Mouse (Mus musculus) midbrain, embryonic 15.5 days (tissue): ENCODE results near the gene Nosip. TPM values are rescaled to one million over a fixed set of nuclear protein-coding genes. Genes with fewer than 3 reads are reported as not detected.
"Not testable (repeated sequence)": the region's sequence is repeated elsewhere in the genome, so short reads cannot be mapped to it uniquely, and the experiment has no call there.

Experiments
- ATAC-seq: fragments of 200-750 bp; cut with Nextera tagmentation; replicated peaks from 2 replicates; pipeline ENCODE4 v1.8.0; 2017; ENCODE audit warnings: moderate TSS enrichment
- H3K27ac ChIP-seq: fragments of 300-500 bp; sonication (generic); 2 replicates; pipeline ENCODE4 v1.5.1; 2015; ENCODE audit warnings: mild to moderate bottlenecking, inconsistent platforms
- H3K27me3 ChIP-seq: fragments of 300-500 bp; sonication (generic); replicated peaks from 2 replicates; pipeline ENCODE4 v1.6.1; 2015; ENCODE audit warnings: inconsistent platforms
- H3K36me3 ChIP-seq: fragments of 300-500 bp; sonication (generic); replicated peaks from 2 replicates; pipeline ENCODE4 v1.6.1; 2015; ENCODE audit warnings: inconsistent platforms
- H3K4me1 ChIP-seq: fragments of 300-500 bp; sonication (generic); 2 replicates; pipeline ENCODE4 v1.6.1; 2015; ENCODE audit warnings: inconsistent platforms
- H3K4me2 ChIP-seq: fragments of 300-500 bp; sonication (generic); 2 replicates; pipeline ENCODE4 v1.6.1; 2015; ENCODE audit warnings: inconsistent platforms, mild to moderate bottlenecking, moderate library complexity
- H3K4me3 ChIP-seq: fragments of 300-500 bp; sonication (generic); 2 replicates; pipeline ENCODE4 v1.5.1; 2015; ENCODE audit warnings: mild to moderate bottlenecking, inconsistent platforms
- H3K9ac ChIP-seq: fragments of 300-500 bp; sonication (generic); 2 replicates; pipeline ENCODE4 v1.6.1; 2015; ENCODE audit warnings: mild to moderate bottlenecking, inconsistent platforms
- H3K9me3 ChIP-seq: fragments of 300-500 bp; sonication (generic); 2 replicates; pipeline ENCODE4 v1.6.1; 2016; ENCODE audit warnings: inconsistent platforms
- WGBS: fragments of 180-500 bp; shearing (Covaris S2); methylation state at CpG from one replicate; pipeline ENCODE4 v1.1.7; 2015; ENCODE audit warnings: mixed read lengths; 5-methylcytosine and 5-hydroxymethylcytosine counted together
- polyA plus RNA-seq: library from polyadenylated mRNA; unstranded; fragments of >200 nt; fragmentation: Nextera tagmentation; extraction: Ambion mirVana; gene quantifications from 2 replicates; pipeline ENCODE4 v1.2.1, GENCODE M21; 2015

The Nosip gene
- polyA plus RNA-seq, 1 experiment from 2014 or later = 67.2 TPM

DNA sequence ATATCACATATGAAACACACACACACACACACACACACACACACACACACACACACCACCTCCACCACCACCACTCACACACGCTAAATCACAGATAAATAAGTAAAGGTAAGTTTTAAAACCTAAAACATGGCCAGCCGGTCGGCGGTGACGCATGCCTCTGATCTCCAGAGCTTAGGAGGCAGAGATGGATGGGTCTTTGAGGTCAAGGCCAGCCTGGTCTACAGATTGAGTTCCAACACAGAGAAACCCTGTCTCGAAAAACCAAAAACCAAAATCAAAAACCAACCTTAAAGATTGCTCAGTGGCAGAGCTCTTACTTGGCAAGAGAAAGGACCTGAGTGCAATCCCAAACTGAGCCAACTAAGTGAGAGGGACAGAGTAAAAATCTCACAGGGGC is 37.8 kb downstream of the Nosip start:
- WGBS = 90% methylated on average over 6 of the region's 6 CpGs
- Histone ChIP-seq H3K4me2 (no peak overlapping the region), H3K36me3 (no peaks in the 10 kb centered on the region)

DNA sequence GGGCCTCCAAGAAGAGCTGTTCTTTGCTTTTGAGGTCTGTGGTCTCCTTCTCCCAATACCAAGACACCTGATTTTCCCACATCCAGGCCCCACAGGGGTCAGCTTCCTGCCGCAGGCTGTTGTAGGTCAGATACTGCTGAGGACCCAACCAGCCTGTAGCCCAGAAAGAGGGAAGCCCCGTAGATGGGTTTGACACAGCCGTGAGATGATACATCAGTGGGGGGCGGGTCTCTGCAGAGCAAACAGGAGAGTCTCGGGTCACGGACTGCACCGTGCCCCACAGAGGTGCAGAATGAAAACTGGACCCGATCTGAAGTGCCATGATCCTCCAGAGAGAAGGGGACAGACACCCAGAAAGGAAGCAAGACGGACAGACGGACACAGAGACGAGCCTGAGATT is 40.2 kb downstream of the Nosip start:
- no peaks in the 10 kb centered on the region for H3K9me3 ChIP-seq

More for the DNA sequence above, 37.8 kb downstream of the Nosip start:
- H3K4me3 ChIP-seq = no peak overlapping the region
- no peak for ATAC-seq
- H3K4me1 ChIP-seq = no peaks in the 10 kb centered on the region
- H3K9me3 ChIP-seq = no peaks in the 10 kb centered on the region
- no peaks in the 10 kb centered on the region for H3K27me3 ChIP-seq
- H3K9ac ChIP-seq = no peak overlapping the region
- no peak overlapping the region for H3K27ac ChIP-seq

DNA sequence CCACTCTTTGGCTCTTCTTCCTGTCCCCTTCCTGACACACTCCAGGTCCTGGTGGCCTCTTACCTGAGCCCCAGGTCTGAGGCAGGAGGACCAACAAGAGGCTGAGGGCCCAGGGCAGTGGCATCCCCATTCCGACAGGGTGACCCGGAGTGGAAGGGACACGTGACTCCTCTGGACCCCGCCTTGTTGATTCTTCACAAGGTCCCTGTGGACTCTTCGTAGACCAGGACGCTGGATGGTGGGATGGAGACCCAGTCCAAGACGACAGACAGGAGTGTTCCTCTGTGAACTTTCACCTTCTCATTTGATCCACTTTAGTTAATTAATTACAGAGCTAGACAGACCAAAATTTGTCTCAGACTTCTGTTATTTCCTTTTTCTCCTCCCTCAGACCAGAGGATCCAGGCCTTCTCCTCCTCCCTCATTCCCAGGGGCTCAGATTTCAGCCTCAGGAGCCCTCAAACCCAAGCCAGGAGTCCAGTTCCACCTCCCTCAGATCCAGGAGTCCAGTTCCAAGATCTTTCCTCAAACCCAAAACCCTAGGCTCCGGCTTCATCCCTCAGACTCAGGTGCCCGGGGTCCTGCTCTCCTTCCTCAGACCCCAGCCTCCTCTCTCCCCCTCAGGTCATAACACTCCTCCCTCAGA is 40.8 kb downstream of the Nosip start:
- Histone ChIP-seq H3K27me3 (no peaks in the 10 kb centered on the region), H3K36me3 (no peaks in the 10 kb centered on the region), H3K4me2 (peak overlapping the region; percentile 21), H3K4me1 (no peaks in the 10 kb centered on the region), H3K4me3 (no peak overlapping the region), H3K27ac (no peak overlapping the region), H3K9me3 (no peaks in the 10 kb centered on the region), H3K9ac (no peak overlapping the region)
- 78% methylated on average over 9 of the region's 9 CpGs for WGBS
- ATAC-seq = no peak

More for the DNA sequence above, 40.2 kb downstream of the Nosip start:
- Histone ChIP-seq H3K4me1 (no peaks in the 10 kb centered on the region), H3K36me3 (no peaks in the 10 kb centered on the region), H3K4me2 (peak overlapping the region; percentile 13), H3K4me3 (no peak overlapping the region), H3K27ac (no peak overlapping the region), H3K9ac (no peak overlapping the region), H3K27me3 (no peaks in the 10 kb centered on the region)
- WGBS = 88% methylated on average over 11 of the region's 11 CpGs
- ATAC-seq = no peak

DNA sequence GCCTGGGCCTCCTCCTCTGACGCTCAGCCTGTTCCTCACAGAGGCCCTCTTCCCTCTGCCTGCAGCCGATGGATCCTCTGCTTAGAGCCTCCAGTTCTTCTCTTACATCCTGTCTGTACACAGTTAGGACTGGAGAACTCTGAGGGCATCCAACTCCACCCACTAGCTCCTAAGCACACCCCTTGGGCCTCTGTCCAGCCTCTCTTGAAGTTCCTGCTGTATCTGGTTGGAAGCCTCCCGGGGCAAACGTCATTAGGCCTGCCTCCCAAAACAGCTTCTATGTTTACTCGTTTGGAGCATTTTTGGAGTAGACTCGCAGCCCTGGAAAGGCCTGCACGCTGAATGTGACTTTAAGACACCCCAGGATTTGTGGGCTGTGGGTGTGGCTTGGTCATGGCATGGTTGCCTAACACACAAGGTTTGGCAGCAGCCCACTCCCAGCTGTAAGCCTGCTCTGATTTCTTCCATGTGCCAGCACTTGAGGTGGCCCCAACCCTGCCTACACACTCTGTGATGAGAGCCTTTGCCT is 41.5 kb downstream of the Nosip start, which contains the start of gene Fcgrt:
Gene Fcgrt (minus strand): TSS at position 200 of the 529 bp plus-strand sequence.
- no peaks in the 10 kb centered on the region for H3K9me3 ChIP-seq
- H3K4me2 ChIP-seq = peak within 1 kb of the TSS; percentile 21
- no peak for ATAC-seq
- no peak within 1 kb of the TSS for H3K27ac ChIP-seq
- H3K27me3 ChIP-seq = no peaks in the 10 kb centered on the region
- H3K4me3 ChIP-seq = no peak within 1 kb of the TSS
- no peak within 1 kb of the TSS for H3K9ac ChIP-seq
- 80% methylated on average over 7 of the region's 7 CpGs for WGBS
- no peaks in the 10 kb centered on the region for H3K4me1 ChIP-seq
- H3K36me3 ChIP-seq = no peaks in the 10 kb centered on the region

DNA sequence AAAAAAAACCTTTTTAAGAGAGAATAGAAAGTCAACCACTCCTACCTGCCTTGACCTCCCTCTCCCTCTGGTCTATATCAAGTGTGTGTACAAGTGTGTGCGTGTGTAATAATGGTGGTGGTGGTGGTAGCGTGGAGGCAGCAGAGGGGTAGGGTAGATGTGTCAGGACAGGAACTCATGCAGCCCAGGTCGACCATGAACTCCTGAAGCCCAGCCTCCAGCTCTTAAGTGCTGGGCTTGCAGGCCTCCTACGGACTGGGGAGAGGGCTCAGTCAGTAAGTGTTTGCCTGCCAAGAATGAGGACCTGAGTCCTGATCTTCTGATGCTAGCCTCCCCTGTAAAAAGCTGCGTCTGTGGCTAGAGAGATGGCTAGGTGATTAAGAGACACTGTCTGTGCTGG is 42.7 kb downstream of the Nosip start:
- Histone ChIP-seq H3K9me3 (no peaks in the 10 kb centered on the region), H3K4me1 (no peaks in the 10 kb centered on the region), H3K27ac (no peak overlapping the region), H3K9ac (no peak overlapping the region), H3K4me2 (no peak overlapping the region), H3K4me3 (no peak overlapping the region), H3K27me3 (no peaks in the 10 kb centered on the region), H3K36me3 (no peaks in the 10 kb centered on the region)
- WGBS = 77% methylated on average over 5 of the region's 5 CpGs
- ATAC-seq = no peak

DNA sequence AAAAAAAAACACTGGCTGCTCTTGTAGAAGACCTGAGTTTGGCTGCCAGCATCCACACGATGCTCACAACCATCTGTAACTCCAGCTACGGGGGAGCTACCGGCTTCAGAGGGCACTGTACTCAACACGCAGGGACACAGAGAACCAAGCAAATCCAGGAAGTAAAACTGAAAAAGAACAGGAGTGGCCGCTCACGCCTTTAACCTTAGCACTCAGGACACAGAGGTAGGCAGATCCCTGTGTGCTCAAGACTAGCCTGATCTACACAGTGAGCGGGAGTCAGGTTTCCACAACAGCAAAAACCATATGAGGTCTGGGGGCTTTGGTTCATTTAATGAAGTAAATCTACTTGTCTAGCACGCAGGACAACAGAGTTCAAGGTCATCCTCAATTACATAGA is 43.3 kb downstream of the Nosip start:
- 78% methylated on average over 8 of the region's 8 CpGs for WGBS
- Histone ChIP-seq H3K4me3 (no peak overlapping the region), H3K9me3 (no peaks in the 10 kb centered on the region), H3K27me3 (no peaks in the 10 kb centered on the region), H3K4me1 (no peaks in the 10 kb centered on the region), H3K4me2 (no peak overlapping the region), H3K27ac (no peak overlapping the region), H3K9ac (no peak overlapping the region), H3K36me3 (no peaks in the 10 kb centered on the region)
- ATAC-seq = no peak

DNA sequence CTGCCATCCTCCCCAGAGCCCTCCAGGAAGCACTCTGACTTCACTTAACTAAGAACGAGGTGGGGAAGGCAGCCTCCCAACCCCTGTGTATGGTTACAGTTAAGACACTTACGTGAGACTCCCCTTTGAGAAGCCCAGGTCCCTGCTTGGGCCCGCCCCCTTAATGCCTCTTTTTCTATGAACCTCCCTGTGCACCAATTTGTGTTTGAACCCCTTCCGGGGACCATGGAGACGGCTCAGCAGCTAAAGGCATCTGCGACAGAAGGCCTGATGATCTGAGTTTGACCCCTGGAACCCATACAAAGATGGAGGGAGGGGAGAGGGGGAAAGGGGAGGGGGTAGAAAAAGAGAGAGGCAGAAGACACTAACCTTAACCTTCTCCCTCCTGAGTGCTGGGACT is 44.2 kb downstream of the Nosip start:
- WGBS = 15% methylated on average over 6 of the region's 6 CpGs
- no peak for ATAC-seq
- H3K4me1 ChIP-seq = no peaks in the 10 kb centered on the region
- H3K9ac ChIP-seq = no peak overlapping the region
- H3K36me3 ChIP-seq = no peaks in the 10 kb centered on the region
- H3K4me2 ChIP-seq = no peak overlapping the region
- no peak overlapping the region for H3K27ac ChIP-seq
- H3K4me3 ChIP-seq = no peak overlapping the region
- no peaks in the 10 kb centered on the region for H3K27me3 ChIP-seq
- H3K9me3 ChIP-seq = no peaks in the 10 kb centered on the region

DNA sequence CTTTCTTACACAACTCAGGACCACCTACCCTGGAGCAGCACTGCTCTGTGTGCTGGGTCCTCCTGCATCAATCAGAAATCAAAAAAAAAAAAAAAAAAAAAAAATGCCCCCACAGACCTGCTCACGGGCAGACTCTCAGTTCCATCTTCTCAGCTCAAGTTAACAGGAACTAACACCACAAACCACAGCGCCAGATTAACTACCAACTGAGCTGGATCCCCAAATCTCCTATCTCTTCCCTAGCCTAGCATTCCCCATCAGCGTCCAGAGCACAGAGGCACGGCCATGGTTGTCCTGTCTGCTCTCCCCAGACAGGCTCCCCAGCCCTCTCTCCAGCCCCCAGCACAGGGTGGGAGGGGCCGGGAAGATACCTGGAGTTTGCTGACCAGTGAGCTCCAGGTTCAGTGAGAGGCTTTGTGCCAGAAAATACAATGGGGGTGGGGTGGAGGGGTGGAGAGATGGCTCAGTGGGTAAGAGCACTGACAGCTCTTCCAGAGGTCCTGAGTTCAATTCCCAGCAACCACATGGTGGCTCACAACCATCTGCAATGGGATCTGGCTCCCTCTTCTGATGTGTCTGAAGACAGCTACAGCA is 44.9 kb downstream of the Nosip start:
- WGBS = 40% methylated on average over 5 of the region's 5 CpGs
- no peak for ATAC-seq
- H3K4me1 ChIP-seq = no peaks in the 10 kb centered on the region

DNA sequence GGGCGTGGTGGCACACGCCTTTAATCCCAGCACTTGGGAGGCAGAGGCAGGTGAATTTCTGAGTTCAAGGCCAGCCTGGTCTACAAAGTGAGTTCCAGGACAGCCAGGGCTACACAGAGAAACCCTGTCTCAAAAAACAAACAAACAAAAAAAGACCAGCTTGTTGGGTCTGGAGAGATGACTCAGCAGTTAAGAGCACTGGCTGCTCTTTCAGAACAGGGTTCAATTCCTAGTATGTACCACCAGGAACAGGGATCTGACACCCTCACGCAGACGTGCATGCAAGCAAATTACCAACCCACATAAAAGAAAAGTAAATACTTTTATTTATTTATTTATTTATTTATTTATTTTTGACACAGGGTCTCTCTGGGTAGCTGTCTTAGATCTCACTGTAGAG is 47.9 kb downstream of the Nosip start:
- H3K36me3 ChIP-seq, H3K27ac ChIP-seq, ATAC-seq, H3K4me3 ChIP-seq, H3K4me2 ChIP-seq, H3K27me3 ChIP-seq, H3K9me3 ChIP-seq, H3K4me1 ChIP-seq, H3K9ac ChIP-seq: not testable (repeated sequence)
- WGBS = 87% methylated on average over 4 of the region's 4 CpGs

More for the DNA sequence above, 44.9 kb downstream of the Nosip start:
- Histone ChIP-seq H3K9me3 (no peaks in the 10 kb centered on the region), H3K27me3 (no peaks in the 10 kb centered on the region), H3K9ac (no peak overlapping the region), H3K27ac (no peak overlapping the region), H3K36me3 (no peaks in the 10 kb centered on the region), H3K4me3 (no peak overlapping the region), H3K4me2 (no peak overlapping the region)

DNA sequence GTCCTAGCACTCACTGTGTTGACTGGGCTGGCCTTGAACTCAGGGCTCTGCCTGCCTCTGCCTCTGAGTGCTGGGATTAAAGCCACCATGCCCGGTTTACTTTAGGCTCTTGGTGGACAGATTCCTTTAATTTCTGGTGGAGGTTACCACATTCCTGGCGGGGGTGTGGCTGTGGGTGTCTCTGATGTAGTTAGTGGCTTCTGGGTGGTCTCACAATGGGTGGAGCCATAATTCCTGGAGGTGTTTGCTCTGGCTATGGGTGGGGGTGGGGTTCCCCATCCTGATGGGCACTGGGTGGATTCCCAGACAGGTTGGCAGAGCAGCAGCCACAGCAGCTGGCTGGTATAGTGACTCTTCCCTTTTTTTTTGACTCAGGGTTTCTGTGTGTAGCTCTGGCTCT is 49.7 kb downstream of the Nosip start:
- WGBS = 68% methylated on average over 2 of the region's 2 CpGs
- Histone ChIP-seq H3K9me3 (no peaks in the 10 kb centered on the region), H3K4me3 (no peak overlapping the region), H3K36me3 (no peaks in the 10 kb centered on the region), H3K27me3 (no peaks in the 10 kb centered on the region), H3K9ac (no peak overlapping the region), H3K27ac (no peak overlapping the region), H3K4me2 (no peak overlapping the region), H3K4me1 (no peaks in the 10 kb centered on the region)
- ATAC-seq = no peak

DNA sequence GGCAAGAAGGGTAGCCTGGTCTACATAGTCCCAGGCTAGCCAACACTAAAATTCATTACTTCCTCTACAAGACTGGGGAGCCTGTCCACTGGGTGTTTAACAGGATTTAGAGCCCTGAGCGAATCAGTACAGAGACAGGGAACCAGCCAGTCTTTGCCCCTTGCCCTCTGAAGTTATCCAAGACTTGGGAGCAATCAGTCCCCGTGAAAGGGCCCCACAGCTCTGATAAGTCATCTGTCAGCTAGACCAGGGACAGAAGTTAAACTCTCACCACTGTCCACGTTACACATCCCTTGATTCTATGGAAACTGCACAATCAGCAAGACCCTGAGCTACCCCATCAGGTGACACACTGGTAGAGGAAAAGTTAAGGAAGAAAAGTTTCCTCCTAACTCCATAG is 50.3 kb downstream of the Nosip start:
- Histone ChIP-seq H3K9ac (no peak overlapping the region), H3K4me3 (no peak overlapping the region), H3K4me1 (no peaks in the 10 kb centered on the region), H3K9me3 (no peaks in the 10 kb centered on the region), H3K4me2 (no peak overlapping the region), H3K36me3 (no peaks in the 10 kb centered on the region), H3K27me3 (no peaks in the 10 kb centered on the region), H3K27ac (no peak overlapping the region)
- no peak for ATAC-seq
- 75% methylated on average over 3 of the region's 3 CpGs for WGBS

DNA sequence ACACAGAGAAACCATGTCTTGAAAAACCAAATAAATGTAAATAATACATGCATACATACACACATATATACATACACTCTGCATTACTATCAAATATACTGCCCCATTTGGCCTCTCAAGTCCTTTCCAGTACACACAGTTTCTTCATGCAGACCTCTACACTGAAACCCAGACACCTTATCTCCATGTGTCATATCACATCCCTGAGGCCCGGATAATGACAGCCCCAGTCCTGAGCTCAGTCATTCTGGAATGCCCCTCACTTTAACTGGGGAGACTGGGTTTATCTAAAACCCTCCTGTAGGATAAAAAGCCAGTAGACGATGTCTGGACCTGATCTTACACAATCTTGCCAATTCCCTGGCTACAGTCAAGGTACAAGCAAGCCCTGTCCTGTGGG is 51.2 kb downstream of the Nosip start:
- Histone ChIP-seq H3K9ac (no peak overlapping the region), H3K4me3 (no peak overlapping the region), H3K9me3 (no peaks in the 10 kb centered on the region), H3K4me2 (no peak overlapping the region), H3K27me3 (no peaks in the 10 kb centered on the region), H3K4me1 (no peaks in the 10 kb centered on the region), H3K27ac (no peak overlapping the region), H3K36me3 (0 out of 2 replicates have a peak, but pooled peaks cover 5% of the 10 kb centered on the region)
- WGBS = 84% methylated on average over 2 of the region's 2 CpGs
- no peak for ATAC-seq

DNA sequence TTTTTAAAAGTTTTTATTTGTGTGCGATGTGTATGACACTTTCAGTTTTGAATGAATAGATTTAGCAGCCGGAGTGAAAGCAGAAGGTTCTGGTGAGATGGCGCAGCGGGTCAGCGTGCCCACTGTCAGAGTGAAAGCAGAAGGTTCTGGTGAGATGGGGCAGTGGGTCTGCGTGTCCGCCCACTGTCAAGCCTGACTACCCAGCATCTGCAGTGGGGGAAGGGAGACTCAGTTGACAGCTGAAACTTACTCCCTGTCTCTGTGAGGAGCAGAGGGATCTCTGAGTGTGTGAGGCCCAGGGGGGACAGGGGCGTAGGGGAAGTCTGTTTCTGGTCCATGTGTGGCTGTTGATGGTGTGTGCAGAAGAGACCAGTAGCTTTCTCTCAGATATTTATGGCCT is 55.3 kb downstream of the Nosip start:
- WGBS = 80% methylated on average over 8 of the region's 8 CpGs
- peaks cover 5% of the 10 kb centered on the region for H3K4me1 ChIP-seq
- H3K27ac ChIP-seq = no peak overlapping the region
- no peak overlapping the region for H3K9ac ChIP-seq
- H3K4me2 ChIP-seq = no peak overlapping the region
- H3K4me3 ChIP-seq = no peak overlapping the region
- ATAC-seq = no peak
- H3K9me3 ChIP-seq = no peaks in the 10 kb centered on the region
- H3K36me3 ChIP-seq = peaks cover 38% of the 10 kb centered on the region
- no peaks in the 10 kb centered on the region for H3K27me3 ChIP-seq
